Comparison of ENCODE assay signal across 20 mouse cellular contexts in the genomic region with DNA sequence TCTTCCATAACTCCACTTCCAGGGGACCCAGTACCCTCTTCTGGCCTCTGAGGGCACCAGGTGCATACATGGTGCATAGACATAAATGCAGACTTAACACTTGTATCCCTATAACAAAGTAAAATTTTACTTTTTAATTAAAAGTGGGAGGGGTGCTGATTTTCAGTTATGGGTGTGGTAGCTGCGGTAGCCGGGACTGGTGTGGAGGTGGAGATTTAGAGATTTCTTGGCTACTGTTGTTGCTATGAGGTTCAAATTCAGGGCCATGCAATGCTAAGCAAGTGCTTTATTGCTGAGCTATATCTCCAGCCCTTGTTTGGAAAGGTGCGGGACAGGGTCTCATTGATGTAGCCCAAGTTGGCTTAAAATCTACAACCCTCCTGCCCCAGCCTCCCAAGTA. TPM values are rescaled to one million over a fixed set of nuclear protein-coding genes. Genes with fewer than 3 reads are reported as not detected.
DNase-seq lines count a peak whose midpoint lies in the region; ATAC-seq and TF ChIP-seq lines count a peak whose summit lies in the region.
"Had no signal": no experiment of that assay in that cellular context is flagged by ENCODE, and none has a peak within 500 bp of the region (broad histone marks: within the 10 kb centered on the region; RNA-seq: fewer than 3 reads in every experiment).

No protein-coding gene starts in this region.

- 0 out of 2 replicates have a peak, but pooled peaks have one; percentile 19 for ATAC-seq in megakaryocyte progenitor cell, adult 5-6 weeks (replicated peaks; ENCODE audit: poor library complexity)
- ATAC-seq in heart, embryonic 12.5 days (ENCODE audit: insufficient number of reproducible peaks, low FRiP score) = no peak
- ATAC-seq: activated CD4-positive, CD25-positive, alpha-beta regulatory T cell, adult 4 months; CD4-positive, CD25-positive, alpha-beta regulatory T cell, adult 4 months; Patski had no signal

- no peaks in the 10 kb centered on the region for H3K9me3 ChIP-seq in MEL (replicated peaks; ENCODE audit: insufficient read depth, low read length)
- no peaks in the 10 kb centered on the region for H3K9me3 ChIP-seq in heart, embryonic 12.5 days (replicated peaks)
- H3K9me3 ChIP-seq: G1E had no signal

- TF ChIP-seq CTCF in MEL (IDR thresholded peaks at IDR 0.05 in 2 of 3, conservative IDR thresholded peaks at IDR 0.05 in 1 of 3; ENCODE audit: control insufficient read depth in 1 of 3, insufficient read depth in 1 of 3, low read depth in 2 of 3, low read length in 3 of 3, poor library complexity in 1 of 3, severe bottlenecking in 1 of 3) = no peak

- 0 out of 2 replicates have a peak overlapping the region, but pooled peaks have one; percentile 23 for H3K9ac ChIP-seq in MEL (ENCODE audit: control insufficient read depth, low read depth, low read length, poor library complexity, severe bottlenecking)
- H3K9ac ChIP-seq in heart, embryonic 12.5 days = no peak overlapping the region

- no peaks in the 10 kb centered on the region for H3K27me3 ChIP-seq in MEL (ENCODE audit: control insufficient read depth in 1 of 2, insufficient read depth in 2 of 2, low read length in 2 of 2)
- H3K27me3 ChIP-seq in heart, embryonic 12.5 days (replicated peaks) = peaks cover 50% of the 10 kb centered on the region
- H3K27me3 ChIP-seq: Patski had no signal

- peak overlapping the region; percentile 24; the same call in 1 of the 2 replicates for H3K27ac ChIP-seq in MEL (ENCODE audit: control insufficient read depth, low read depth, low read length)
- no peak overlapping the region for H3K27ac ChIP-seq in heart, embryonic 12.5 days (ENCODE audit: poor library complexity, severe bottlenecking)

- TF ChIP-seq RAD21 in MEL (IDR thresholded peaks at IDR 0.05; ENCODE audit: low read depth, low read length) = no peak

- H3K4me2 ChIP-seq in heart, embryonic 12.5 days = no peak overlapping the region

- 82% methylated on average over 3 of the region's 3 CpGs for WGBS in heart, embryonic 12.5 days

- no peak for TF ChIP-seq POLR2A in MEL (IDR thresholded peaks at IDR 0.05; ENCODE audit: control insufficient read depth in 1 of 2, insufficient read depth in 1 of 2, low read depth in 1 of 2, low read length in 2 of 2, poor library complexity in 1 of 2)

- no peaks in the 10 kb centered on the region for H3K79me2 ChIP-seq in MEL (ENCODE audit: control insufficient read depth, insufficient read depth, low read length, poor library complexity)

- peak; percentile 29 to 76; a peak in 2 of 4 replicates for TF ChIP-seq EP300 in MEL (IDR thresholded peaks at IDR 0.05; ENCODE audit: low read depth in 1 of 2, low read length in 2 of 2)

- peak; percentile 44 for DNase-seq in MEL (ENCODE audit: low read depth, low spot score)
- DNase-seq in cerebellum, postnatal 14 days = no peak
- DNase-seq: adrenal gland, adult 2 months; adrenal gland, adult 8-10 months; adrenal gland, postnatal 10 days; adrenal gland, postnatal 14 days; adrenal gland, postnatal 25 days; adrenal gland, postnatal 36 days; B cell, adult 2 months; cerebellum, adult 11 months; cerebellum, adult 11-12 months; cerebellum, adult 18-20 months; cerebellum, adult 2 months had no signal

- no peak overlapping the region for H3K4me3 ChIP-seq in MEL (ENCODE audit: control insufficient read depth in 1 of 2, insufficient read depth in 1 of 2, low read depth in 2 of 2, low read length in 2 of 2)
- no peak overlapping the region for H3K4me3 ChIP-seq in heart, embryonic 12.5 days

- H3K36me3 ChIP-seq in MEL (ENCODE audit: control insufficient read depth in 1 of 2, insufficient read depth in 2 of 2, low read length in 2 of 2) = peaks cover 0 to 14% of the 10 kb centered on the region in 2 experiments; a peak in 2 of 4 replicates
- H3K36me3 ChIP-seq in heart, embryonic 12.5 days = no peaks in the 10 kb centered on the region
- H3K36me3 ChIP-seq: G1E had no signal

- peaks cover 10 to 19% of the 10 kb centered on the region in 2 experiments for H3K4me1 ChIP-seq in MEL (ENCODE audit: control insufficient read depth in 1 of 2, insufficient read depth in 2 of 2, low read length in 2 of 2)
- H3K4me1 ChIP-seq in heart, embryonic 12.5 days (replicated peaks) = peaks cover 9% of the 10 kb centered on the region

TF ChIP-seq in MEL, 35 proteins besides CTCF, POLR2A, EP300 and RAD21:
- TF ChIP-seq MYB (IDR thresholded peaks at IDR 0.05; ENCODE audit: low read depth, low read length) = 0 out of 2 replicates have a peak, but pooled peaks have one; percentile 58
- no peak for TF ChIP-seq ZC3H11A (IDR thresholded peaks at IDR 0.05; ENCODE audit: low read depth, low read length)
- TF ChIP-seq RCOR1 (IDR thresholded peaks at IDR 0.05; ENCODE audit: low read depth, low read length) = peak; percentile 74; the same call in 1 of the 2 replicates

RNA-seq across cellular contexts. Expression of a gene that starts 6.4 kb away (rescaled TPM):
- total RNA-seq in MEL (2012; rRNA removed) = 0.08 TPM in 1 of 2 replicates, not detected in the other
- polyA plus RNA-seq in MEL (2012; ENCODE audit: insufficient read depth in 1 of 2, insufficient read length in 2 of 2, low read depth in 1 of 2, low replicate concordance in 2 of 2, missing spikeins in 1 of 2) = under 1 TPM in 1 of 2 experiments, not detected in 1; 0.35 TPM
- total RNA-seq in megakaryocyte progenitor cell, adult 5-6 weeks (2015) = not detected in 2 replicates
- total RNA-seq in megakaryocyte progenitor cell, adult 5-6 weeks (2017) = 0.08 TPM in 1 of 2 replicates, not detected in the other
- 0.27 and 0.37 TPM in 2 replicates for polyA plus RNA-seq in heart, embryonic 12.5 days (2016; fragmentation: Nextera tagmentation; extraction: Ambion mirVana)
- total RNA-seq: adrenal gland, postnatal 25 days had no signal
- polyA plus RNA-seq: activated CD4-positive, CD25-positive, alpha-beta regulatory T cell, adult 4 months; CD4-positive, CD25-positive, alpha-beta regulatory T cell, adult 4 months had no signal

RNA-seq across cellular contexts. Expression of a gene that starts 6.8 kb away (rescaled TPM):
- total RNA-seq in MEL (2012; rRNA removed) = not detected in 2 replicates
- not detected for polyA plus RNA-seq in MEL (2012; ENCODE audit: insufficient read depth in 1 of 2, insufficient read length in 2 of 2, low read depth in 1 of 2, low replicate concordance in 2 of 2, missing spikeins in 1 of 2)
- not detected in 2 replicates for total RNA-seq in megakaryocyte progenitor cell, adult 5-6 weeks (2015)
- not detected in 2 replicates for total RNA-seq in megakaryocyte progenitor cell, adult 5-6 weeks (2017)
- polyA plus RNA-seq in heart, embryonic 12.5 days (2016; fragmentation: Nextera tagmentation; extraction: Ambion mirVana) = 0.34 TPM in 1 of 2 replicates, not detected in the other
- total RNA-seq: CH12.LX, G1E had no signal
- polyA plus RNA-seq: activated CD4-positive, CD25-positive, alpha-beta regulatory T cell, adult 4 months; G1E had no signal

RNA-seq across cellular contexts. Expression of a gene that starts 21.9 kb away (rescaled TPM):
- 12.1 and 21.9 TPM in 2 replicates for total RNA-seq in MEL (2012; rRNA removed)
- polyA plus RNA-seq in MEL (2012; ENCODE audit: insufficient read depth in 1 of 2, insufficient read length in 2 of 2, low read depth in 1 of 2, low replicate concordance in 2 of 2, missing spikeins in 1 of 2) = 10 to 100 TPM in 1 of 2 experiments, not detected in 1; 19.1 TPM
- 3.6 and 4.6 TPM in 2 replicates for total RNA-seq in megakaryocyte progenitor cell, adult 5-6 weeks (2015)
- total RNA-seq in megakaryocyte progenitor cell, adult 5-6 weeks (2017) = 0.87 and 6.1 TPM in 2 replicates
- polyA plus RNA-seq in heart, embryonic 12.5 days (2016; fragmentation: Nextera tagmentation; extraction: Ambion mirVana) = 2.3 and 3.2 TPM in 2 replicates

RNA-seq across cellular contexts. Expression of a gene that starts 44.2 kb away (rescaled TPM):
- 0.08 TPM in 1 of 2 replicates, not detected in the other for total RNA-seq in MEL (2012; rRNA removed)
- polyA plus RNA-seq in MEL (2012; ENCODE audit: insufficient read depth in 1 of 2, insufficient read length in 2 of 2, low read depth in 1 of 2, low replicate concordance in 2 of 2, missing spikeins in 1 of 2) = under 1 TPM in 1 of 2 experiments, not detected in 1; 0.31 TPM
- 1.9 and 2.0 TPM in 2 replicates for total RNA-seq in megakaryocyte progenitor cell, adult 5-6 weeks (2015)
- 3.9 and 5.2 TPM in 2 replicates for total RNA-seq in megakaryocyte progenitor cell, adult 5-6 weeks (2017)
- 0.41 and 0.47 TPM in 2 replicates for polyA plus RNA-seq in heart, embryonic 12.5 days (2016; fragmentation: Nextera tagmentation; extraction: Ambion mirVana)

RNA-seq across cellular contexts. Expression of a gene that starts 58.8 kb away (rescaled TPM):
- total RNA-seq in MEL (2012; rRNA removed) = 45.1 and 51.8 TPM in 2 replicates
- 10 to 100 TPM in 1 of 2 experiments, not detected in 1; 69.2 TPM for polyA plus RNA-seq in MEL (2012; ENCODE audit: insufficient read depth in 1 of 2, insufficient read length in 2 of 2, low read depth in 1 of 2, low replicate concordance in 2 of 2, missing spikeins in 1 of 2)
- total RNA-seq in megakaryocyte progenitor cell, adult 5-6 weeks (2015) = 43.2 and 50.8 TPM in 2 replicates
- 17.4 TPM in 2 replicates for total RNA-seq in megakaryocyte progenitor cell, adult 5-6 weeks (2017)
- polyA plus RNA-seq in heart, embryonic 12.5 days (2016; fragmentation: Nextera tagmentation; extraction: Ambion mirVana) = 52.4 and 55.2 TPM in 2 replicates
